Mouse (Mus musculus) heart, embryonic 13.5 days (tissue): ENCODE results near the gene Apol6. TPM values are rescaled to one million over a fixed set of nuclear protein-coding genes. Genes with fewer than 3 reads are reported as not detected.

Experiments
- ATAC-seq: fragments of 200-750 bp; cut with Nextera tagmentation; 2 replicates; pipeline ENCODE4 v1.8.0; 2017; ENCODE audit warnings: moderate TSS enrichment; ENCODE audit not compliant: insufficient number of reproducible peaks, low FRiP score, low TSS enrichment; ENCODE audit errors: extremely low read depth
- H3K27ac ChIP-seq: fragments of 300-500 bp; sonication (generic); replicated peaks from 2 replicates; pipeline ENCODE4 v1.5.1; 2015; ENCODE audit warnings: moderate library complexity, mild to moderate bottlenecking, inconsistent platforms
- H3K27me3 ChIP-seq: fragments of 300-500 bp; sonication (generic); replicated peaks from 2 replicates; pipeline ENCODE4 v1.6.1; 2015; ENCODE audit warnings: mild to moderate bottlenecking, inconsistent platforms
- H3K36me3 ChIP-seq: fragments of 300-500 bp; sonication (generic); 2 replicates; pipeline ENCODE4 v1.6.1; 2015; ENCODE audit warnings: mild to moderate bottlenecking, inconsistent platforms
- H3K4me1 ChIP-seq: fragments of 300-500 bp; sonication (generic); 2 replicates; pipeline ENCODE4 v1.6.1; 2015; ENCODE audit warnings: inconsistent platforms
- H3K4me2 ChIP-seq: fragments of 300-500 bp; sonication (generic); 2 replicates; pipeline ENCODE4 v1.6.1; 2015; ENCODE audit warnings: inconsistent platforms, mild to moderate bottlenecking, moderate library complexity
- H3K4me3 ChIP-seq: fragments of 300-500 bp; sonication (generic); 2 replicates; pipeline ENCODE4 v1.5.1; 2015; ENCODE audit warnings: moderate library complexity, mild to moderate bottlenecking, inconsistent platforms
- H3K9ac ChIP-seq: fragments of 300-500 bp; sonication (generic); 2 replicates; pipeline ENCODE4 v1.6.1; 2015; ENCODE audit warnings: inconsistent platforms, mild to moderate bottlenecking, moderate library complexity
- H3K9me3 ChIP-seq: fragments of 300-500 bp; sonication (generic); 2 replicates; pipeline ENCODE4 v1.6.1; 2016; ENCODE audit warnings: inconsistent platforms
- WGBS: fragments of 180-500 bp; shearing (Covaris S2); methylation state at CpG from one replicate; pipeline ENCODE4 v1.1.7; 2015; ENCODE audit warnings: mixed read lengths; 5-methylcytosine and 5-hydroxymethylcytosine counted together
- polyA plus RNA-seq: library from polyadenylated mRNA; unstranded; fragments of >200 nt; fragmentation: Nextera tagmentation; extraction: Ambion mirVana; gene quantifications from 2 replicates; pipeline ENCODE4 v1.2.1, GENCODE M21; 2015

Gene Apol6
- polyA plus RNA-seq = 0.06 and 0.15 TPM in 2 replicates

DNA sequence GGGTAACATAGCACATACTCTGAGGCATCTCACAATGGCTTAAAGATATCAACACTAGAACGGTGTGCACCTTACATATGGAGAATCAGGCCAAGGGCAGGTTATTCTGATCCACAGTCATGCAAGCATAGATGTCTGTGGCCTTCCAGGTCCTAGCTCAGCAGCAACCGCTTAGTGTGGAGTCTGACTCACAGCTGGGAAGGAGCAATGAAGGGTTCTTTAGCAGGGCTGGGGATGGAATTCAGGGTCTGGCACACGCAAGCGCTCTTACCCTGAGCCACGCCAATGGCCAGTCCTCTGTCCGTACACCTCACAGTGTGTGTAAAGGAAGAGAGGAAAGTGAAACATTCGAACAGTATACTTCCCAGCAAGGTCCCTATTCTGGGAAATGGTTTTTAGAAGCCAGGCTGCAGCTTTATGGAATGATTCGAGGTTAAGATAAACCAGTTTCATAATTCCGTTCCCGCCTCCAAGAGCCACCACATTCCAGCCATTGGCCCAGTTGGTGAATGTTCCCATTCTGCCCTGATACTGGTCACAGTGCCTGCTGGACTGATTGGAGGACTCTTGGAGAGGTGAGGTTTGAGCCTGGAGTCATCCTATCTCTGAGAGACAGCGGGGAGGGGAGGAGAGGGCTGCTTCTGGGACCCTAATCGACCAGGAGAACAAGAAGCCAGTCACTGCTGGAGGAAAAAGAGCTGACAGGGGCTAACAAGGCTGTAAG lies at the start of gene Apol6:
Gene Apol6 (plus strand): TSS at position 133 of the 724 bp plus-strand sequence.
- no peak for ATAC-seq
- Histone ChIP-seq H3K4me3 (no peak within 1 kb of the TSS), H3K4me1 (peaks cover 37% of the 10 kb centered on the region), H3K36me3 (no peaks in the 10 kb centered on the region), H3K9me3 (no peaks in the 10 kb centered on the region), H3K9ac (peak within 1 kb of the TSS; percentile 52; the same call in 1 of the 2 replicates), H3K27me3 (no peaks in the 10 kb centered on the region; the same call in 1 of the 2 replicates), H3K27ac (peak within 1 kb of the TSS; percentile 42), H3K4me2 (no peak within 1 kb of the TSS)
- WGBS = 73% methylated on average over 12 of the region's 12 CpGs

DNA sequence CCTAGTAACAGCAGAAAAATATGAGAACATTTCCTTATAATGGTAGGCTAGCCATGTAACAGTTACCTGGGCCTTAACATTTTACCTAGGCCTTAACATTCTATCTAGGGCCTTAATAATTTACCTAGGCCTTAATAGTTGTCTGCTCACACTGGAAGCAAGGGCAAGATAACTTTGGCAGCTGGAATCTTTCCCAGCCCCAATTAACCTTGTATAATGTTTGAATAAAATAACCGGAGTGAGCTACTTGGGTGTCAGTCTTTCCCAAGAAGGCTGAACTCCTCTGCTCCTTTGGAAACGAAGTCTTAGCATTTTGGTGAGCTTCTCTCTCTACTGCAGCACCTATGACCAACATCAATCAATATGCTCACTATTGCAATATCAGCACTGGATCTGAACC lies 46.5 kb upstream of the Apol6 start:
- no peak overlapping the region for H3K4me3 ChIP-seq
- H3K4me1 ChIP-seq = peaks cover 28% of the 10 kb centered on the region
- 77% methylated on average over 2 of the region's 2 CpGs for WGBS
- H3K9ac ChIP-seq = no peak overlapping the region
- H3K36me3 ChIP-seq = no peaks in the 10 kb centered on the region
- no peak overlapping the region for H3K4me2 ChIP-seq
- H3K27ac ChIP-seq = peak overlapping the region; percentile 83; the same call in 1 of the 2 replicates
- H3K9me3 ChIP-seq = no peaks in the 10 kb centered on the region
- no peaks in the 10 kb centered on the region for H3K27me3 ChIP-seq
- no peak for ATAC-seq

DNA sequence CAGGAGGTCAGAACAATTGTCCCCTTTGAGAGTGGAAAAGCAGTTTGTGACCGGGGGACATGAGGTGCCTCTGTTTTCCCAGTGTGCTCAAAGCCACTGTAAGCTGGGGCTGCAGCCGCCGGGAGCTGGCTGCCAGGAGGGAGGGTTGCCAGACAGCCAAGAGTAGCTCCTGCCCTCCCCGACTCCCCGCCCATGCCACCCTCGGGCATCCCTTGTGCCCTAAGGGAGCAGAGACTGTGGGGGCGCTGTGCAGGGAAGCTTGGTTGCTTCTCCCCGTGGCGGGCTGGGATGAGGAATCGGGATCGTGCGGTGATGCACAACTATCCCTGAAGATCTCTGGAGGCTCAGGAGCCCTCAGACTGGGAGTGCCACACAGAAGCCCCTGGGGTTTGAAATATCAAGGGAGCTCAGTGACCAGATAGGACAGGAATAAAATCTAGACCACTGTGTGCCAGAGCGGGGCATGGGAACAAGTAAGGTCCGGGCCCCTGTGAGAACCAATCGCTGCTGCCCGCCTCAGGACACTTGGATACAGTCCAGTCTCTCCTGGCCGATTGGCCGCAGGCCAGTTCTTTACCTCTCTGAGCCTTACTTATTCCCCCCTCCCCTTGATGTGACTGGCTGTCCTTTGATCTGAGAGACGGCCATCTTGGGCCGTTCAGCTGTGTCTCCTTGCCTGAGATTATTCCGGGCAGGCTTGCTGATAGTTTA lies 45.5 kb upstream of the Apol6 start:
- 29% methylated on average over 21 of the region's 21 CpGs for WGBS
- Histone ChIP-seq H3K27ac (peak overlapping the region; percentile 83), H3K36me3 (no peaks in the 10 kb centered on the region), H3K9ac (peak overlapping the region; percentile 70), H3K27me3 (no peaks in the 10 kb centered on the region), H3K9me3 (no peaks in the 10 kb centered on the region), H3K4me2 (peak overlapping the region; percentile 57), H3K4me3 (peak overlapping the region; percentile 27), H3K4me1 (peaks cover 28% of the 10 kb centered on the region)
- peak; percentile 51; the same call in 1 of the 2 replicates for ATAC-seq

DNA sequence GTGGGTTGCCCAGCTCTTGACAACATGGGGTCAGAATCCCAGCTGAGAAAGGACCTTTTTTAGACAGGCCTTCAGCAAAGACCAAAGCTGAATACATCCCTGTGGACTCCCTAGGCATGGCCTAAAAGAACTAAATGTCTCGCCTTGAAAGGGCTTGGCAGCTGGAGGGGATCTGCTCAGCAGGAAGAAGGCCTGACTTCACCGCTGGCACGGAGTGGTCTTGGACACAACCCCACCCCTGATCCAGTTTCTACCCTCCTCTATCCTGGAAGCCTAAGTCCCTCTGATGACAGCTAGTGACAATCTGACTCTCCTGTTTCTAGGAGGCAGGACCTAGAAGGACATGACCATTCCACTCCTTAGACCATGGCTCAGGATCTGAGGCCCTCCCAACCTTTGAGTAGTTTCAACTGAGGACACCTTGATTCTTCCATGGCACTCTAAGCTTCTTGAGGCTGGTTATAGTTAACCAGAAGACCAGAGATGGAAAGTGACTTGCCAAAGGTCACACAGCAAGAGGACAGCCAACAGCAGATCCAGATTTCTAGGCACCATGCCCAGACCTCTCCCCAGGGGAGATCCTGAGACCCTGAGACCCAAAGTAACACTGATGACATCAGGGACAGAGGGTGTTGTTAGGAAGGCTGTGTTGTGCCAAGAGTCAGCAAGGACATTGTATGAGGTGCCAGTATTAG lies 41.2 kb upstream of the Apol6 start:
- Histone ChIP-seq H3K4me3 (no peak overlapping the region), H3K36me3 (no peaks in the 10 kb centered on the region), H3K27me3 (no peaks in the 10 kb centered on the region), H3K27ac (no peak overlapping the region), H3K4me1 (peaks cover 21% of the 10 kb centered on the region), H3K4me2 (no peak overlapping the region), H3K9me3 (no peaks in the 10 kb centered on the region), H3K9ac (no peak overlapping the region)
- 87% methylated on average over 3 of the region's 3 CpGs for WGBS
- no peak for ATAC-seq

DNA sequence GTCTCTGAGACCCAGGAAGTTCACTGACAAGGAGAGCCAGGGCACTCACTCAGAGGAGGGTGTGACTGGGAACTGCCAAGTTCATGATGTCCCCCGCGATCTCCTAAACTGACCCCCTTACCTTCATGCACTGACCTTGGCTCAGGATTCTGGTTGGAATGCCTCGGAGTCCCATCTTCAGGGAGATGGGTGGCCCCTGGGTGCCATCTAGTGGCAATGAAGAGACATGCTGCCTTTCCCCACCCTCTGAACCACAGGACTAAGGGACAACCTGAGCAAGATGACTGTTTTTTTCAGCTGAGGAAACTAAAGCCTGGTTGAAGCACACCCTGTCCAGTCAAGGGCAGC lies 40.7 kb upstream of the Apol6 start:
- Histone ChIP-seq H3K36me3 (no peaks in the 10 kb centered on the region), H3K9ac (no peak overlapping the region), H3K9me3 (no peaks in the 10 kb centered on the region), H3K4me1 (peaks cover 16% of the 10 kb centered on the region), H3K4me3 (no peak overlapping the region), H3K27ac (no peak overlapping the region), H3K4me2 (no peak overlapping the region), H3K27me3 (no peaks in the 10 kb centered on the region)
- no peak for ATAC-seq
- WGBS = 4% methylated on average over 3 of the region's 3 CpGs

DNA sequence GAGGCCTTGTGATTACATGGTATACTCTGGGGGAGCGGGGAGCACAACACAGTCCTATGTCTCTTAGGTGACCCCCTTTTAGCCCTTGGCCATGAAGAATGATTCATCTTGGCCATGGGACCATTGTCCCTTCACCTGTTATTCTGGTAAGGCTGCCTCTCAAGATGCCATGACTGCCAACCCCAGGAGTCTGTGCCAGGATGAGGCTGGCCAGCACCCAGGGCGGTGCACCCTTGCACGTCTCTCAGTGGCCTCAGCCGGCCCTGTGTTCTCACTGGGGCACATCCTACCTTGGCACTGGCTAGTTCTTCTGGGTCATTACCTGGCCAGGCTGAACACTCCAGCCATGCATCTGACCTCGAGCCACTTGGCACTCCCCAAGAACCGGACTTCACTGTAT lies 35.7 kb upstream of the Apol6 start:
- Histone ChIP-seq H3K27me3 (no peaks in the 10 kb centered on the region), H3K27ac (no peak overlapping the region), H3K9ac (no peak overlapping the region), H3K4me1 (peaks cover 35% of the 10 kb centered on the region), H3K4me2 (no peak overlapping the region), H3K4me3 (no peak overlapping the region), H3K9me3 (no peaks in the 10 kb centered on the region), H3K36me3 (peaks cover 7% of the 10 kb centered on the region)
- 91% methylated on average over 6 of the region's 6 CpGs for WGBS
- no peak for ATAC-seq

DNA sequence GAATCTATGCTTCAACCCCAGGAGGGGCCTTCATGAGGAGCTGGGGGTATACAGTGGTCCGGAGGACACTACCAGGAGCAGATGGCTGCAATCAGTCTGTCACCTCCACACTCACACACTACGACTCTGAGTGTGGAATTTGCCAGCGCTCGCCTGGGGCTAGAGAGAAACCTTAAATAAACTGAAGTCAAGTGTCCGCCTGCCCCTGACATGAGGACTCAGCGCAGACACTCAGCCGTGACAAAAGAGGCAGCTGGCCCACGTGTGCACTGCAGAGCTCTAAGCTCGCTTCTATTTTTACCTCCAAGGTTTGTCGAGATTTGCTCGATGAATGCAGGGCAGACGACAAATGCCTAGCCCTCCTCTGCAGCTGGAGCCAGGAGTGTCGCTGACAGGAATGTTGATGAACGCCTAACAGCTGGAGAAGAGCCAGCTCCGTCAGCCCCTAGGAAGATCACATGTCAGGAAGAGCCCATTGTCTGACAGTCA lies 30.7 kb upstream of the Apol6 start:
- Histone ChIP-seq H3K4me2 (peak overlapping the region; percentile 63), H3K27me3 (no peaks in the 10 kb centered on the region), H3K9ac (peak overlapping the region; percentile 82), H3K27ac (peak overlapping the region; percentile 100), H3K9me3 (no peaks in the 10 kb centered on the region), H3K4me1 (peaks cover 78% of the 10 kb centered on the region), H3K4me3 (peak overlapping the region; percentile 44), H3K36me3 (peaks cover 21% of the 10 kb centered on the region)
- 7% methylated on average over 15 of the region's 15 CpGs for WGBS
- peak; percentile 71 for ATAC-seq

DNA sequence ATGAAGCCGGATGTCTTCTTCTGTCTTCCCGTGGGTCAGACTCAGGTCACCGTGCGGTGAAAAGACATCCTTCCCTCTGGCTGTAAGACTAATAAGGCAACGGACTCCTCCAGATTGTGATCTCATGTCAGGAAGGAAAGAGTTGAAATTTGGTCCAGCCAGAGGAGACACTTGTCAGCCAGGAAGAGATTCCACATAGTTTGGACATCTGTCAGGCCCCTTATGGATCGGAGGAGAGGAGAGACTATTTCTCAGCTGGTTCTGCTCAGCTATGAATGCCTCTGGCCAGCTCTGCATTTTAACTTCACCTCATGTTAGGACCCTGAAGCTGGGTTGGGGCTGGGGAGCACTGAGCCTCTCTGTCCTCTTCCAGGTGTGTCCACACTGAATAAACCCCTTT lies 30.1 kb upstream of the Apol6 start:
- peaks cover 84% of the 10 kb centered on the region for H3K4me1 ChIP-seq
- peak overlapping the region; percentile 64 for H3K9ac ChIP-seq
- peaks cover 21% of the 10 kb centered on the region for H3K36me3 ChIP-seq
- peak overlapping the region; percentile 14 for H3K4me3 ChIP-seq
- H3K27me3 ChIP-seq = no peaks in the 10 kb centered on the region
- H3K4me2 ChIP-seq = peak overlapping the region; percentile 63
- ATAC-seq = no peak
- 24% methylated on average over 6 of the region's 6 CpGs for WGBS
- no peaks in the 10 kb centered on the region for H3K9me3 ChIP-seq
- peak overlapping the region; percentile 100 for H3K27ac ChIP-seq

DNA sequence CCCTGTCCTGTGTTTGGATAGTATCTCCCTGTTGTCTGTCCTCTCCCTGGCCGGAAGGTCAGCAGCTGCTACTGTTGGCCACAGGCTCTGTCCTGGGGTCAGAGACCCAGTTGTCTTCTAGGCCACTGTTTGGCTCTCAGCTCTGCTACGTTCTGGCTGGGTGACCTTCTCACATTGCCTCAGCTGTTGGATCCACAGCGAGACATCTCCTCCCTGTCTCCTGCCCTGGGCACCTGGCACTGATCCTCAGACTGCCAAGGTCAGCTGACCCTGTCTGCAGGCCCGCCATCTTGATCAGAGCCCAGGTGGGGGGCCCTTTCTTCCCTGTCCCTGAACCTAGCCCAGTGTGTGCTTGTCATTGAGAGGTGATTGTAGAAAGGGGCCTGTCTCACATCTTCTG lies 29.5 kb upstream of the Apol6 start:
- H3K27ac ChIP-seq = peak overlapping the region; percentile 100
- no peaks in the 10 kb centered on the region for H3K9me3 ChIP-seq
- 46% methylated on average over 4 of the region's 4 CpGs for WGBS
- H3K9ac ChIP-seq = peak overlapping the region; percentile 64
- no peak for ATAC-seq
- H3K4me3 ChIP-seq = peak overlapping the region; percentile 14; the same call in 1 of the 2 replicates
- peak overlapping the region; percentile 63 for H3K4me2 ChIP-seq
- H3K36me3 ChIP-seq = peaks cover 21% of the 10 kb centered on the region
- no peaks in the 10 kb centered on the region for H3K27me3 ChIP-seq
- peaks cover 90% of the 10 kb centered on the region for H3K4me1 ChIP-seq

DNA sequence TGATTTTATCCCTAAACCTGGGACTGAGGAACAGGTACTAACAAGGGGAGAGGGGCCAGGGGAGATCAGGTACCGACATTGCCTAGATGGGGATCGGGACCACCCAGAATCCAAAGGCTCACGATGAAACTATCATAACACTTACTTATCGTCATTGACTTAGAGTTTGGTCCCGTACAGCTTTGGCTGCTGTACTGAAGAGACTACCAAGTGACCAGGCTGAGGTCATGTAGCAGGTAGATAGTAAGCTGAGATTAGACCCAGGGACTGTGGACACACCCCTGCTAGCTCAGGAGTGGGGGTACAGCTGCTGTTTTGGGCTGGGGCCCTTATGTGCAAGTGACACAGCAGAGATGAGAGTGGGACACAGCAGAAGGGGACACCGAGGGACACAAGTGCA lies 28.0 kb upstream of the Apol6 start:
- Histone ChIP-seq H3K9ac (0 out of 2 replicates have a peak overlapping the region, but pooled peaks have one; percentile 1), H3K9me3 (no peaks in the 10 kb centered on the region), H3K4me3 (no peak overlapping the region), H3K36me3 (peaks cover 14% of the 10 kb centered on the region), H3K4me1 (peaks cover 98% of the 10 kb centered on the region), H3K27me3 (no peaks in the 10 kb centered on the region), H3K4me2 (no peak overlapping the region), H3K27ac (0 out of 2 replicates have a peak overlapping the region, but pooled peaks have one; percentile 95)
- WGBS = 90% methylated on average over 6 of the region's 6 CpGs
- no peak for ATAC-seq

DNA sequence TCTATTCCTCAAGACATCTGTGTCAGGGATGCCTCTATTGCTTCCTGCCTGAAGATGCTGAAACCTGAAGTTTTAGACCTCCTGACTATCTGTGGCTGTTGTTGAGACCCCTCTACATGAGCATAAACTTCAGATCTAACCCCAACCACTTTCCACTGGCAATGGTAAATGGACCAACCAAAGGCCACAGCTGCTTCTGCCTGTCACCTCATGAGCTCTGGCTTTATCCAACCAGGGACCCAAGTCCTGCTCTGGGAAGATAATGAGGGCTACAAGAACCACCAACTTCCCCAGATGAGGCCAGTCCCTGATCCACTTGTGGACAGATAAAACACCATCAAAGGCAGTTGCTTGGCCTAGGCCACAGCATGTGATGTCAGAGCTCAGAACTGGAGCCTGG lies 26.6 kb upstream of the Apol6 start:
- Histone ChIP-seq H3K4me1 (peaks cover 98% of the 10 kb centered on the region), H3K9ac (peak overlapping the region; percentile 68; the same call in 1 of the 2 replicates)

More for the DNA sequence above, 26.6 kb upstream of the Apol6 start:
- no peaks in the 10 kb centered on the region for H3K27me3 ChIP-seq
- H3K27ac ChIP-seq = peak overlapping the region; percentile 95
- no peaks in the 10 kb centered on the region for H3K9me3 ChIP-seq
- H3K36me3 ChIP-seq = peaks cover 14% of the 10 kb centered on the region
- ATAC-seq = no peak
- no peak overlapping the region for H3K4me2 ChIP-seq
- no peak overlapping the region for H3K4me3 ChIP-seq
